Mouse (Mus musculus) brain, embryonic 14.5 days (tissue): ENCODE measurements around the gene Proz.
"Not testable (repeated sequence)": the region's sequence is repeated elsewhere in the genome, so short reads cannot be mapped to it uniquely, and the experiment has no call there.

Experiments used
- CTCF ChIP-seq: fragments of 200-500 bp; IDR thresholded peaks from 2 replicates; pipeline ENCODE4 v1.5.1; 2012; ENCODE audit warnings: inconsistent platforms, mild to moderate bottlenecking, moderate library complexity, borderline replicate concordance; ENCODE audit not compliant: insufficient read depth, insufficient read length; ENCODE audit errors: extremely low read depth
- POLR2A ChIP-seq: fragments of 200-500 bp; IDR thresholded peaks from 2 replicates; pipeline ENCODE4 v1.6.1; 2012; ENCODE audit warnings: mild to moderate bottlenecking, inconsistent platforms, borderline replicate concordance; ENCODE audit not compliant: poor library complexity, insufficient read depth, insufficient read length, severe bottlenecking; ENCODE audit errors: extremely low read depth

GRCm38 (mm10) chr8:13075579-13075978 lies 14.9 kb downstream of the Proz start:
- TF ChIP-seq CTCF, POLR2A: not testable (repeated sequence)
